16 mouse cellular contexts compared by ENCODE assay signal in genomic region chr2:165512426-165512825, GRCm38 (mm10). TPM values are rescaled to one million over a fixed set of nuclear protein-coding genes. Genes with fewer than 3 reads are reported as not detected.
A peak's percentile ranks its signal among the peaks of the same experiment; 100 is the strongest.
DNase-seq lines count a peak whose midpoint lies in the region; ATAC-seq and TF ChIP-seq lines count a peak whose summit lies in the region.
"Had no signal": no experiment of that assay in that cellular context is flagged by ENCODE, and none has a peak within 500 bp of the region (broad histone marks: within the 10 kb centered on the region; RNA-seq: fewer than 3 reads in every experiment).

No protein-coding gene starts in this region.

- no peaks in the 10 kb centered on the region for H3K9me3 ChIP-seq in intestine, embryonic 14.5 days (ENCODE audit: control insufficient read depth, low read length)
- no peaks in the 10 kb centered on the region for H3K9me3 ChIP-seq in intestine, embryonic 16.5 days (ENCODE audit: control insufficient read depth, low read length)
- no peaks in the 10 kb centered on the region for H3K9me3 ChIP-seq in lung, embryonic 15.5 days
- H3K9me3 ChIP-seq in embryonic facial prominence, embryonic 14.5 days (ENCODE audit: control insufficient read depth, low read length) = no peaks in the 10 kb centered on the region
- H3K9me3 ChIP-seq: G1E; heart, embryonic 10.5 days had no signal

- peaks cover 13% of the 10 kb centered on the region for H3K4me1 ChIP-seq in intestine, embryonic 14.5 days (replicated peaks; ENCODE audit: control insufficient read depth, insufficient read depth, low read length)
- peaks cover 11% of the 10 kb centered on the region; the same call in 1 of the 2 replicates for H3K4me1 ChIP-seq in intestine, embryonic 16.5 days (ENCODE audit: control insufficient read depth, insufficient read depth, low read length)
- peaks cover 17% of the 10 kb centered on the region for H3K4me1 ChIP-seq in lung, embryonic 15.5 days
- peaks cover 2% of the 10 kb centered on the region; the same call in 1 of the 2 replicates for H3K4me1 ChIP-seq in lung, adult 2 months (ENCODE audit: control insufficient read depth, insufficient read depth, low read length)
- H3K4me1 ChIP-seq in embryonic facial prominence, embryonic 14.5 days (ENCODE audit: control insufficient read depth, insufficient read depth, low read length) = peaks cover 16% of the 10 kb centered on the region

- H3K4me2 ChIP-seq in intestine, embryonic 14.5 days (ENCODE audit: low read length) = no peak overlapping the region
- H3K4me2 ChIP-seq in intestine, embryonic 16.5 days (ENCODE audit: low read depth, low read length) = no peak overlapping the region
- no peak overlapping the region; the same call in 1 of the 2 replicates for H3K4me2 ChIP-seq in lung, embryonic 15.5 days
- H3K4me2 ChIP-seq in embryonic facial prominence, embryonic 14.5 days (ENCODE audit: low read depth, low read length) = no peak overlapping the region
- H3K4me2 ChIP-seq: lung, embryonic 14.5 days had no signal

- 20% methylated on average over 7 of the region's 7 CpGs for WGBS in intestine, embryonic 14.5 days
- WGBS in intestine, embryonic 16.5 days = 11% methylated on average over 7 of the region's 7 CpGs
- WGBS in lung, embryonic 15.5 days = 28% methylated on average over 7 of the region's 7 CpGs
- 52% methylated on average over 7 of the region's 7 CpGs for WGBS in lung, adult 2 months
- 37% methylated on average over 7 of the region's 7 CpGs for WGBS in embryonic facial prominence, embryonic 14.5 days

- 0 out of 2 replicates have a peak, but pooled peaks have one; percentile 23 for ATAC-seq in intestine, embryonic 14.5 days (replicated peaks; ENCODE audit: low FRiP score, low TSS enrichment, low read depth)
- ATAC-seq in intestine, embryonic 16.5 days = no peak
- ATAC-seq in lung, embryonic 15.5 days (ENCODE audit: borderline replicate concordance, extremely low read depth, low FRiP score, low TSS enrichment) = no peak
- no peak for ATAC-seq in embryonic facial prominence, embryonic 14.5 days (ENCODE audit: low read depth)
- ATAC-seq: inflammation-experienced regulatory T-cells, adult 6 months had no signal

- H3K4me3 ChIP-seq in intestine, embryonic 14.5 days (ENCODE audit: low read depth, low read length) = no peak overlapping the region
- H3K4me3 ChIP-seq in intestine, embryonic 16.5 days (ENCODE audit: low read length) = no peak overlapping the region
- H3K4me3 ChIP-seq in lung, embryonic 15.5 days = no peak overlapping the region
- H3K4me3 ChIP-seq in lung, adult 2 months (replicated peaks; ENCODE audit: extremely low read depth, low read depth, low read length) = no peak overlapping the region
- no peak overlapping the region for H3K4me3 ChIP-seq in embryonic facial prominence, embryonic 14.5 days (ENCODE audit: low read depth, low read length)
- H3K4me3 ChIP-seq: heart, embryonic 10.5 days had no signal

- no peak overlapping the region for H3K9ac ChIP-seq in intestine, embryonic 14.5 days (ENCODE audit: low read length)
- no peak overlapping the region for H3K9ac ChIP-seq in intestine, embryonic 16.5 days (ENCODE audit: low read depth, low read length)
- no peak overlapping the region for H3K9ac ChIP-seq in lung, embryonic 15.5 days
- H3K9ac ChIP-seq in embryonic facial prominence, embryonic 14.5 days (ENCODE audit: low read depth, low read length) = no peak overlapping the region
- H3K9ac ChIP-seq: lung, embryonic 14.5 days had no signal

- DNase-seq in intestine, embryonic 14.5 days (ENCODE audit: low spot score) = no peak
- no peak for DNase-seq in lung, adult 2 months
- DNase-seq in brain, adult 2 months (ENCODE audit: low read depth, low spot score) = peak; percentile 49
- DNase-seq in embryonic facial prominence, embryonic 14.5 days (ENCODE audit: low spot score) = peak; percentile 34
- no peak for DNase-seq in heart, adult 9 months (ENCODE audit: low spot score in 2 of 2)
- DNase-seq: cerebellum, adult 11-12 months; gastrocnemius, postnatal 25 days; heart, postnatal 14 days; liver; thymus, adult 18-20 months had no signal

- H3K27me3 ChIP-seq in intestine, embryonic 14.5 days (replicated peaks; ENCODE audit: control insufficient read depth, insufficient read depth, low read length) = no peaks in the 10 kb centered on the region
- H3K27me3 ChIP-seq in intestine, embryonic 16.5 days (replicated peaks; ENCODE audit: control insufficient read depth, insufficient read depth, low read length) = no peaks in the 10 kb centered on the region
- H3K27me3 ChIP-seq in lung, embryonic 15.5 days = no peaks in the 10 kb centered on the region
- H3K27me3 ChIP-seq in embryonic facial prominence, embryonic 14.5 days (replicated peaks; ENCODE audit: control insufficient read depth, insufficient read depth, low read length) = no peaks in the 10 kb centered on the region

- H3K27ac ChIP-seq in intestine, embryonic 14.5 days (ENCODE audit: low read depth) = 0 out of 2 replicates have a peak overlapping the region, but pooled peaks have one; percentile 29
- H3K27ac ChIP-seq in intestine, embryonic 16.5 days (ENCODE audit: low read length) = no peak overlapping the region
- peak overlapping the region; percentile 56 for H3K27ac ChIP-seq in lung, embryonic 15.5 days
- no peak overlapping the region for H3K27ac ChIP-seq in embryonic facial prominence, embryonic 14.5 days (replicated peaks; ENCODE audit: low read depth, low read length)
- H3K27ac ChIP-seq: heart, embryonic 10.5 days had no signal

- TF ChIP-seq CTCF in lung, adult 2 months (IDR thresholded peaks at IDR 0.05; ENCODE audit: insufficient read depth, low read length) = no peak

- no peak for TF ChIP-seq POLR2A in lung, adult 2 months (IDR thresholded peaks at IDR 0.05; ENCODE audit: borderline replicate concordance, extremely low read depth, low read depth, low read length)

- H3K36me3 ChIP-seq in intestine, embryonic 14.5 days (ENCODE audit: control insufficient read depth, insufficient read depth, low read length) = no peaks in the 10 kb centered on the region
- H3K36me3 ChIP-seq in intestine, embryonic 16.5 days (ENCODE audit: control insufficient read depth, insufficient read depth, low read length) = no peaks in the 10 kb centered on the region
- peaks cover 8% of the 10 kb centered on the region for H3K36me3 ChIP-seq in lung, embryonic 15.5 days
- peaks cover 21% of the 10 kb centered on the region for H3K36me3 ChIP-seq in embryonic facial prominence, embryonic 14.5 days (ENCODE audit: control insufficient read depth, insufficient read depth, low read length)
- H3K36me3 ChIP-seq: G1E; heart, embryonic 10.5 days had no signal

RNA-seq across cellular contexts. Expression of gene Slc2a10, which starts 8.8 kb away (rescaled TPM):
- 4.6 and 4.7 TPM in 2 replicates for polyA plus RNA-seq in intestine, embryonic 14.5 days (2014; fragmentation: Nextera tagmentation; extraction: Ambion mirVana)
- polyA plus RNA-seq in intestine, embryonic 16.5 days (2015; fragmentation: Nextera tagmentation; extraction: Ambion mirVana) = 4.0 and 5.3 TPM in 2 replicates
- polyA plus RNA-seq in lung, embryonic 15.5 days (2015; fragmentation: Nextera tagmentation; extraction: Ambion mirVana) = 12.3 and 12.5 TPM in 2 replicates
- 8.9 and 10.1 TPM in 2 replicates for polyA plus RNA-seq in lung, adult 2 months (2012; rRNA removed)
- 10.4 and 11.7 TPM in 2 replicates for polyA plus RNA-seq in embryonic facial prominence, embryonic 14.5 days (2014; fragmentation: Nextera tagmentation; extraction: Ambion mirVana)
- polyA plus RNA-seq: G1E; inflammation-experienced regulatory T-cells, adult 6 months had no signal

RNA-seq across cellular contexts. Expression of gene Trp53rka, which starts 19.3 kb away (rescaled TPM):
- polyA plus RNA-seq in intestine, embryonic 14.5 days (2014; fragmentation: Nextera tagmentation; extraction: Ambion mirVana) = 35.4 and 37.1 TPM in 2 replicates
- polyA plus RNA-seq in intestine, embryonic 16.5 days (2015; fragmentation: Nextera tagmentation; extraction: Ambion mirVana) = 23.6 and 23.8 TPM in 2 replicates
- 38.8 and 42.5 TPM in 2 replicates for polyA plus RNA-seq in lung, embryonic 15.5 days (2015; fragmentation: Nextera tagmentation; extraction: Ambion mirVana)
- polyA plus RNA-seq in lung, adult 2 months (2012; rRNA removed) = 21.5 and 22.2 TPM in 2 replicates
- polyA plus RNA-seq in embryonic facial prominence, embryonic 14.5 days (2014; fragmentation: Nextera tagmentation; extraction: Ambion mirVana) = 32.8 and 35.4 TPM in 2 replicates

RNA-seq across cellular contexts. Expression of gene Slc13a3, which starts 39.4 kb away (rescaled TPM):
- 0.09 and 0.12 TPM in 2 replicates for polyA plus RNA-seq in intestine, embryonic 14.5 days (2014; fragmentation: Nextera tagmentation; extraction: Ambion mirVana)
- 0.40 and 0.56 TPM in 2 replicates for polyA plus RNA-seq in intestine, embryonic 16.5 days (2015; fragmentation: Nextera tagmentation; extraction: Ambion mirVana)
- polyA plus RNA-seq in lung, embryonic 15.5 days (2015; fragmentation: Nextera tagmentation; extraction: Ambion mirVana) = 0.42 and 0.57 TPM in 2 replicates
- polyA plus RNA-seq in lung, adult 2 months (2012; rRNA removed) = 3.1 and 3.4 TPM in 2 replicates
- polyA plus RNA-seq in embryonic facial prominence, embryonic 14.5 days (2014; fragmentation: Nextera tagmentation; extraction: Ambion mirVana) = 1.6 and 1.9 TPM in 2 replicates
- polyA plus RNA-seq: G1E; inflammation-experienced regulatory T-cells, adult 6 months had no signal

Comparison
In these comparisons a context has a peak if more than half of its experiments do, and no peak if none do; other contexts are left out.
1. H3K27ac ChIP-seq: peak in intestine, embryonic 14.5 days (single experiment) and lung, embryonic 15.5 days (single experiment); none in intestine, embryonic 16.5 days (single experiment) and embryonic facial prominence, embryonic 14.5 days (single experiment).
2. DNase-seq: peak in brain, adult 2 months (single experiment) and embryonic facial prominence, embryonic 14.5 days (single experiment); none in intestine, embryonic 14.5 days (single experiment), lung, adult 2 months (single experiment) and heart, adult 9 months (0 of 2).